Mouse (Mus musculus): ENCODE measurements around the gene 4930539E08Rik. TPM values are rescaled to one million over a fixed set of nuclear protein-coding genes. Genes with fewer than 3 reads are reported as not detected.

4930539E08Rik gene
- 0.40 and 0.43 TPM in 2 replicates for polyA plus RNA-seq (2015; fragmentation: Nextera tagmentation; extraction: Ambion mirVana)

GRCm38 (mm10) chr17:28915060-28915628, at the start of gene 4930539E08Rik:
Gene 4930539E08Rik (minus strand): TSS chr17:28915324.
- no peak within 1 kb of the TSS for H3K9ac ChIP-seq (ENCODE audit: low read length)
- no peaks in the 10 kb centered on the region for H3K9me3 ChIP-seq (replicated peaks; ENCODE audit: control insufficient read depth, low read length)
- no peaks in the 10 kb centered on the region for H3K4me1 ChIP-seq (ENCODE audit: control insufficient read depth, insufficient read depth, low read length)
- no peak for ATAC-seq (replicated peaks; ENCODE audit: extremely low read depth, insufficient read depth, low FRiP score)
- no peak within 1 kb of the TSS for H3K4me2 ChIP-seq (ENCODE audit: low read depth, low read length)
- H3K4me3 ChIP-seq (ENCODE audit: low read length), result no peak within 1 kb of the TSS
- H3K36me3 ChIP-seq (ENCODE audit: control insufficient read depth, insufficient read depth), result no peaks in the 10 kb centered on the region
- 67% methylated on average over 12 of the region's 12 CpGs for WGBS
- H3K27ac ChIP-seq (ENCODE audit: low read length), result no peak within 1 kb of the TSS
- H3K27me3 ChIP-seq (ENCODE audit: control insufficient read depth, insufficient read depth, low read length), result peaks cover 2% of the 10 kb centered on the region

- Histone ChIP-seq H3K4me1 (ENCODE audit: control insufficient read depth, insufficient read depth, low read length) (no peaks in the 10 kb centered on the region), H3K4me2 (ENCODE audit: low read depth, low read length) (no peak overlapping the region), H3K4me3 (ENCODE audit: low read length) (no peak overlapping the region), H3K27ac (ENCODE audit: low read length) (no peak overlapping the region), H3K36me3 (ENCODE audit: control insufficient read depth, insufficient read depth) (peaks cover 43% of the 10 kb centered on the region), H3K27me3 (ENCODE audit: control insufficient read depth, insufficient read depth, low read length) (no peaks in the 10 kb centered on the region), H3K9ac (ENCODE audit: low read length) (no peak overlapping the region), H3K9me3 (replicated peaks; ENCODE audit: control insufficient read depth, low read length) (no peaks in the 10 kb centered on the region)
- no peak for ATAC-seq (replicated peaks; ENCODE audit: extremely low read depth, insufficient read depth, low FRiP score)
- WGBS, result 90% methylated on average over 10 of the region's 10 CpGs
Measured at GRCm38 (mm10) chr17:28961596-28961995, 46.5 kb upstream of the 4930539E08Rik start.

GRCm38 (mm10) chr17:28960597-28960996, 45.5 kb upstream of the 4930539E08Rik start:
- no peak overlapping the region for H3K4me2 ChIP-seq (ENCODE audit: low read depth, low read length)
- 52% methylated on average over 10 of the region's 10 CpGs for WGBS
- peaks cover 34% of the 10 kb centered on the region for H3K36me3 ChIP-seq (ENCODE audit: control insufficient read depth, insufficient read depth)
- no peak overlapping the region for H3K27ac ChIP-seq (ENCODE audit: low read length)
- no peak for ATAC-seq (replicated peaks; ENCODE audit: extremely low read depth, insufficient read depth, low FRiP score)
- no peaks in the 10 kb centered on the region for H3K27me3 ChIP-seq (ENCODE audit: control insufficient read depth, insufficient read depth, low read length)
- H3K9me3 ChIP-seq (replicated peaks; ENCODE audit: control insufficient read depth, low read length), result no peaks in the 10 kb centered on the region
- no peak overlapping the region for H3K9ac ChIP-seq (ENCODE audit: low read length)
- no peak overlapping the region for H3K4me3 ChIP-seq (ENCODE audit: low read length)
- H3K4me1 ChIP-seq (ENCODE audit: control insufficient read depth, insufficient read depth, low read length), result no peaks in the 10 kb centered on the region

GRCm38 (mm10) chr17:28954416-28954815, 39.3 kb upstream of the 4930539E08Rik start:
- Histone ChIP-seq H3K9me3 (replicated peaks; ENCODE audit: control insufficient read depth, low read length) (no peaks in the 10 kb centered on the region), H3K9ac (ENCODE audit: low read length) (peak overlapping the region; percentile 92; the same call in 1 of the 2 replicates), H3K27ac (ENCODE audit: low read length) (no peak overlapping the region), H3K36me3 (ENCODE audit: control insufficient read depth, insufficient read depth) (no peaks in the 10 kb centered on the region), H3K4me1 (ENCODE audit: control insufficient read depth, insufficient read depth, low read length) (peaks cover 10% of the 10 kb centered on the region), H3K27me3 (ENCODE audit: control insufficient read depth, insufficient read depth, low read length) (no peaks in the 10 kb centered on the region), H3K4me2 (ENCODE audit: low read depth, low read length) (peak overlapping the region; percentile 81), H3K4me3 (ENCODE audit: low read length) (no peak overlapping the region)
- ATAC-seq (replicated peaks; ENCODE audit: extremely low read depth, insufficient read depth, low FRiP score), result no peak
- 94% methylated on average over 9 of the region's 9 CpGs for WGBS

GRCm38 (mm10) chr17:28953251-28953650, 38.1 kb upstream of the 4930539E08Rik start:
- ATAC-seq (replicated peaks; ENCODE audit: extremely low read depth, insufficient read depth, low FRiP score), result no peak
- 6% methylated on average over 9 of the region's 9 CpGs for WGBS

GRCm38 (mm10) chr17:28951831-28952799, 37.0 kb upstream of the 4930539E08Rik start, which contains the start of gene Kctd20:
Gene Kctd20 (plus strand): TSS chr17:28951950.
- ATAC-seq (replicated peaks; ENCODE audit: extremely low read depth, insufficient read depth, low FRiP score), result peak; percentile 89
- Histone ChIP-seq H3K27me3 (ENCODE audit: control insufficient read depth, insufficient read depth, low read length) (no peaks in the 10 kb centered on the region), H3K36me3 (ENCODE audit: control insufficient read depth, insufficient read depth) (no peaks in the 10 kb centered on the region), H3K9me3 (replicated peaks; ENCODE audit: control insufficient read depth, low read length) (peaks cover 5% of the 10 kb centered on the region), H3K27ac (ENCODE audit: low read length) (peak within 1 kb of the TSS; percentile 94), H3K4me3 (ENCODE audit: low read length) (peak within 1 kb of the TSS; percentile 81), H3K9ac (ENCODE audit: low read length) (peak within 1 kb of the TSS; percentile 92), H3K4me2 (ENCODE audit: low read depth, low read length) (peak within 1 kb of the TSS; percentile 81), H3K4me1 (ENCODE audit: control insufficient read depth, insufficient read depth, low read length) (peaks cover 10% of the 10 kb centered on the region)
- WGBS, result 1% methylated on average over 80 of the region's 80 CpGs

More at GRCm38 (mm10) chr17:28953251-28953650, 38.1 kb upstream of the 4930539E08Rik start:
- Histone ChIP-seq H3K4me1 (ENCODE audit: control insufficient read depth, insufficient read depth, low read length) (peaks cover 10% of the 10 kb centered on the region), H3K4me2 (ENCODE audit: low read depth, low read length) (peak overlapping the region; percentile 81), H3K4me3 (ENCODE audit: low read length) (peak overlapping the region; percentile 81), H3K9me3 (replicated peaks; ENCODE audit: control insufficient read depth, low read length) (no peaks in the 10 kb centered on the region), H3K36me3 (ENCODE audit: control insufficient read depth, insufficient read depth) (no peaks in the 10 kb centered on the region), H3K27me3 (ENCODE audit: control insufficient read depth, insufficient read depth, low read length) (no peaks in the 10 kb centered on the region), H3K27ac (ENCODE audit: low read length) (peak overlapping the region; percentile 94), H3K9ac (ENCODE audit: low read length) (peak overlapping the region; percentile 92)

GRCm38 (mm10) chr17:28950751-28951150, 35.6 kb upstream of the 4930539E08Rik start:
- H3K4me3 ChIP-seq (ENCODE audit: low read length), result no peak overlapping the region
- no peak overlapping the region for H3K27ac ChIP-seq (ENCODE audit: low read length)
- H3K4me1 ChIP-seq (ENCODE audit: control insufficient read depth, insufficient read depth, low read length), result peaks cover 10% of the 10 kb centered on the region
- H3K36me3 ChIP-seq (ENCODE audit: control insufficient read depth, insufficient read depth), result no peaks in the 10 kb centered on the region
- H3K4me2 ChIP-seq (ENCODE audit: low read depth, low read length), result no peak overlapping the region
- no peaks in the 10 kb centered on the region for H3K27me3 ChIP-seq (ENCODE audit: control insufficient read depth, insufficient read depth, low read length)
- 62% methylated on average over 4 of the region's 4 CpGs for WGBS
- H3K9ac ChIP-seq (ENCODE audit: low read length), result no peak overlapping the region
- no peak for ATAC-seq (replicated peaks; ENCODE audit: extremely low read depth, insufficient read depth, low FRiP score)
- H3K9me3 ChIP-seq (replicated peaks; ENCODE audit: control insufficient read depth, low read length), result peaks cover 7% of the 10 kb centered on the region

- Histone ChIP-seq H3K27ac (ENCODE audit: low read length) (no peak overlapping the region), H3K4me3 (ENCODE audit: low read length) (no peak overlapping the region), H3K36me3 (ENCODE audit: control insufficient read depth, insufficient read depth) (no peaks in the 10 kb centered on the region), H3K4me2 (ENCODE audit: low read depth, low read length) (no peak overlapping the region), H3K27me3 (ENCODE audit: control insufficient read depth, insufficient read depth, low read length) (no peaks in the 10 kb centered on the region), H3K4me1 (ENCODE audit: control insufficient read depth, insufficient read depth, low read length) (peaks cover 2% of the 10 kb centered on the region), H3K9me3 (replicated peaks; ENCODE audit: control insufficient read depth, low read length) (peaks cover 7% of the 10 kb centered on the region), H3K9ac (ENCODE audit: low read length) (no peak overlapping the region)
- no peak for ATAC-seq (replicated peaks; ENCODE audit: extremely low read depth, insufficient read depth, low FRiP score)
- whole genome bisulfite sequencing, result 49% methylated on average over 4 of the region's 4 CpGs
Measured at GRCm38 (mm10) chr17:28948661-28949060, 33.5 kb upstream of the 4930539E08Rik start.

Measured in heart, embryonic 16.5 days (tissue).